In the genomic region with DNA sequence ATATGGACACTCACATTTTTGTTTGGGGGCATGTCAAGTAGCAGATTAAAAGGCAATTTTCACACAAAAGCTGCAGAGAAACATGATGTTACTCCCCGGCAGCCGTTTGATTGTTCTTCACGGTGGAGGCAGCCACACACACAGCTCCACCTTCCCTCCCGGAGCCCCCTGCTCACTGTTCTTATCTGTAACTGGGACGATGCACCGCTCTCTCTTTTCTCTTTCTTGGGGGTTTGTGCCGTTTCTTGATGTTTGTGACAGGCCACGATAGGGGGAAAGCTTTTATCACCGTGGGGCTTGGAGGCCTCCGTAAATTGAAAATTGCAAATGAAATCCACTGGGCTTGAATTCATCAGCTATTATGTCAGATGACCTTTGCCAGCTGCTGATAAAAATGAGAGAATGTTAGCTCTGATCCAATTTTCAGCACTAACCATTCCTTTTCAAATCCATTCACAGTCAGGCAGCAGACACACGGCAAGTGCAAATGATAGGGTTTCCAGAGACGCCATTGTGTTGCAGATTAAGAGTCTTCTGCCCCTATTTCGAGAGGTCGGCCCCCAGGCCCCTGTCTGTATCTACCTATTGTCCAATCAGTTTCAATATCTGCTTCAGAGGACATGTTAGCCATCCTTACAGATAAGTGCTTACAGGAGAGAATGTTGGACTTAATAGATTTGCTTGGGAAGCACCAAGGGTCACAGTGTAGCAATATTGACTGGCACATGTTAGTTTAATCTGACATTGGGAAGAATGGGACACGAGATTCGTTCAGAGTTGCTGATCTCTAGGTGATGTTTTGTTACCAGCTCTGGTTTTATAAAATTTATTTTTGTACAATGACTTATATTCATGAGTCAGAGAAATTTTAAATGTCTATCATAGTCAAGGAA, we compare ENCODE assay signal across 16 mouse cellular contexts.
DNase-seq lines count a peak whose midpoint lies in the region; ATAC-seq and TF ChIP-seq lines count a peak whose summit lies in the region.
"Had no signal": no experiment of that assay in that cellular context is flagged by ENCODE, and none has a peak within 500 bp of the region (broad histone marks: within the 10 kb centered on the region; RNA-seq: fewer than 3 reads in every experiment).

No protein-coding gene starts in this region.

- peak; percentile 68 for ATAC-seq in forebrain, embryonic 12.5 days (ENCODE audit: low FRiP score)
- no peak for ATAC-seq in forebrain, embryonic 11.5 days (replicated peaks; ENCODE audit: low FRiP score)
- ATAC-seq in hindbrain, embryonic 11.5 days (ENCODE audit: low FRiP score) = peak; percentile 58; the same call in 1 of the 2 replicates
- no peak for ATAC-seq in hindbrain, embryonic 16.5 days
- ATAC-seq in forebrain, postnatal 0 days = peak; percentile 14; the same call in 1 of the 2 replicates
- ATAC-seq in midbrain, embryonic 15.5 days (replicated peaks) = peak; percentile 53; the same call in 1 of the 2 replicates

- WGBS in forebrain, embryonic 12.5 days = 22% methylated on average over 16 of the region's 16 CpGs
- WGBS in forebrain, embryonic 11.5 days = 27% methylated on average over 16 of the region's 16 CpGs
- WGBS in hindbrain, embryonic 11.5 days = 31% methylated on average over 16 of the region's 16 CpGs
- WGBS in hindbrain, embryonic 16.5 days = 23% methylated on average over 16 of the region's 16 CpGs
- 30% methylated on average over 16 of the region's 16 CpGs for WGBS in forebrain, postnatal 0 days
- 14% methylated on average over 16 of the region's 16 CpGs for WGBS in midbrain, embryonic 15.5 days

- H3K4me1 ChIP-seq in forebrain, embryonic 12.5 days = peaks cover 29% of the 10 kb centered on the region
- H3K4me1 ChIP-seq in forebrain, embryonic 11.5 days (replicated peaks; ENCODE audit: control insufficient read depth, insufficient read depth, low read length) = peaks cover 4% of the 10 kb centered on the region; the same call in 1 of the 2 replicates
- 0 out of 2 replicates have a peak, but pooled peaks cover 4% of the 10 kb centered on the region for H3K4me1 ChIP-seq in hindbrain, embryonic 11.5 days (replicated peaks; ENCODE audit: control insufficient read depth, insufficient read depth, low read length)
- H3K4me1 ChIP-seq in hindbrain, embryonic 16.5 days (ENCODE audit: control insufficient read depth, insufficient read depth, low read depth, low read length) = peaks cover 4% of the 10 kb centered on the region
- no peaks in the 10 kb centered on the region for H3K4me1 ChIP-seq in forebrain, postnatal 0 days (ENCODE audit: insufficient read depth)
- H3K4me1 ChIP-seq in midbrain, embryonic 15.5 days = peaks cover 26% of the 10 kb centered on the region
- H3K4me1 ChIP-seq: heart, embryonic 15.5 days; megakaryocyte, embryonic 14.5 days had no signal

- H3K9me3 ChIP-seq in forebrain, embryonic 12.5 days = no peaks in the 10 kb centered on the region
- no peaks in the 10 kb centered on the region for H3K9me3 ChIP-seq in forebrain, embryonic 11.5 days (ENCODE audit: control insufficient read depth, low read length)
- H3K9me3 ChIP-seq in hindbrain, embryonic 11.5 days (ENCODE audit: control insufficient read depth, low read length) = no peaks in the 10 kb centered on the region
- H3K9me3 ChIP-seq in hindbrain, embryonic 16.5 days (ENCODE audit: control insufficient read depth, low read length) = no peaks in the 10 kb centered on the region
- no peaks in the 10 kb centered on the region for H3K9me3 ChIP-seq in forebrain, postnatal 0 days (ENCODE audit: low read length)
- no peaks in the 10 kb centered on the region for H3K9me3 ChIP-seq in midbrain, embryonic 15.5 days
- H3K9me3 ChIP-seq: embryonic facial prominence, embryonic 12.5 days; heart, embryonic 15.5 days; limb, embryonic 15.5 days had no signal

- no peak overlapping the region for H3K4me3 ChIP-seq in forebrain, embryonic 12.5 days (replicated peaks)
- H3K4me3 ChIP-seq in forebrain, embryonic 11.5 days (ENCODE audit: low read depth, low read length) = no peak overlapping the region
- H3K4me3 ChIP-seq in hindbrain, embryonic 11.5 days (ENCODE audit: low read depth, low read length) = no peak overlapping the region
- no peak overlapping the region for H3K4me3 ChIP-seq in hindbrain, embryonic 16.5 days (ENCODE audit: low read length)
- no peak overlapping the region for H3K4me3 ChIP-seq in forebrain, postnatal 0 days (ENCODE audit: low read depth, low read length)
- H3K4me3 ChIP-seq in midbrain, embryonic 15.5 days = no peak overlapping the region
- H3K4me3 ChIP-seq in layer of hippocampus, adult 2 months = no peak overlapping the region
- H3K4me3 ChIP-seq: embryonic facial prominence, embryonic 12.5 days; heart, embryonic 15.5 days; limb, embryonic 15.5 days; megakaryocyte, embryonic 14.5 days had no signal

- H3K4me2 ChIP-seq in forebrain, embryonic 12.5 days = 0 out of 2 replicates have a peak overlapping the region, but pooled peaks have one; percentile 21
- no peak overlapping the region for H3K4me2 ChIP-seq in forebrain, embryonic 11.5 days (ENCODE audit: low read depth, low read length, severe bottlenecking)
- no peak overlapping the region; the same call in 1 of the 2 replicates for H3K4me2 ChIP-seq in hindbrain, embryonic 11.5 days (replicated peaks; ENCODE audit: low read depth, low read length)
- H3K4me2 ChIP-seq in hindbrain, embryonic 16.5 days (ENCODE audit: low read length) = no peak overlapping the region
- no peak overlapping the region for H3K4me2 ChIP-seq in forebrain, postnatal 0 days (ENCODE audit: low read depth)
- H3K4me2 ChIP-seq in midbrain, embryonic 15.5 days = peak overlapping the region; percentile 16
- H3K4me2 ChIP-seq: embryonic facial prominence, embryonic 12.5 days; heart, embryonic 15.5 days; limb, embryonic 15.5 days had no signal

- H3K9ac ChIP-seq in forebrain, embryonic 12.5 days = no peak overlapping the region
- no peak overlapping the region; the same call in 1 of the 2 replicates for H3K9ac ChIP-seq in forebrain, embryonic 11.5 days (ENCODE audit: low read length)
- no peak overlapping the region for H3K9ac ChIP-seq in hindbrain, embryonic 11.5 days (ENCODE audit: low read depth, low read length)
- no peak overlapping the region for H3K9ac ChIP-seq in hindbrain, embryonic 16.5 days (ENCODE audit: low read depth, low read length)
- no peak overlapping the region for H3K9ac ChIP-seq in forebrain, postnatal 0 days
- H3K9ac ChIP-seq in midbrain, embryonic 15.5 days = no peak overlapping the region
- H3K9ac ChIP-seq: embryonic facial prominence, embryonic 12.5 days; heart, embryonic 15.5 days; limb, embryonic 15.5 days had no signal

- H3K27me3 ChIP-seq in forebrain, embryonic 12.5 days = peaks cover 11% of the 10 kb centered on the region
- no peaks in the 10 kb centered on the region for H3K27me3 ChIP-seq in forebrain, embryonic 11.5 days (ENCODE audit: control insufficient read depth, insufficient read depth, low read length)
- no peaks in the 10 kb centered on the region for H3K27me3 ChIP-seq in hindbrain, embryonic 11.5 days (ENCODE audit: control insufficient read depth, insufficient read depth, low read length)
- no peaks in the 10 kb centered on the region; the same call in 1 of the 2 replicates for H3K27me3 ChIP-seq in hindbrain, embryonic 16.5 days (replicated peaks; ENCODE audit: control insufficient read depth, insufficient read depth, low read length)
- no peaks in the 10 kb centered on the region for H3K27me3 ChIP-seq in forebrain, postnatal 0 days (ENCODE audit: insufficient read depth, low read length)
- H3K27me3 ChIP-seq in midbrain, embryonic 15.5 days (replicated peaks) = no peaks in the 10 kb centered on the region
- H3K27me3 ChIP-seq: embryonic facial prominence, embryonic 12.5 days; megakaryocyte, embryonic 14.5 days had no signal

- H3K27ac ChIP-seq in forebrain, embryonic 12.5 days = peak overlapping the region; percentile 54
- no peak overlapping the region for H3K27ac ChIP-seq in forebrain, embryonic 11.5 days (ENCODE audit: low read depth, low read length)
- H3K27ac ChIP-seq in hindbrain, embryonic 11.5 days (ENCODE audit: low read depth, low read length) = 0 out of 2 replicates have a peak overlapping the region, but pooled peaks have one; percentile 12
- no peak overlapping the region for H3K27ac ChIP-seq in hindbrain, embryonic 16.5 days (ENCODE audit: low read depth, low read length)
- no peak overlapping the region for H3K27ac ChIP-seq in forebrain, postnatal 0 days (ENCODE audit: low read depth, low read length)
- 0 out of 2 replicates have a peak overlapping the region, but pooled peaks have one; percentile 16 for H3K27ac ChIP-seq in midbrain, embryonic 15.5 days
- no peak overlapping the region for H3K27ac ChIP-seq in layer of hippocampus, adult 2 months
- H3K27ac ChIP-seq: embryonic facial prominence, embryonic 12.5 days; heart, embryonic 15.5 days; limb, embryonic 15.5 days had no signal

- DNase-seq in forebrain, embryonic 11.5 days (ENCODE audit: low spot score) = no peak
- peak; percentile 33 for DNase-seq in hindbrain, embryonic 11.5 days (ENCODE audit: low spot score)
- no peak for DNase-seq in forebrain, postnatal 0 days
- no peak for DNase-seq in layer of hippocampus, adult 2 months (ENCODE audit: low spot score in 2 of 2)
- DNase-seq in cerebellum, postnatal 4 days (ENCODE audit: low spot score in 2 of 2) = no peak
- DNase-seq: adrenal gland, postnatal 36 days; cerebellum, postnatal 10 days; kidney, postnatal 10 days; thymus, adult 18-20 months had no signal

- no peaks in the 10 kb centered on the region for H3K36me3 ChIP-seq in forebrain, embryonic 12.5 days (replicated peaks)
- H3K36me3 ChIP-seq in forebrain, embryonic 11.5 days (ENCODE audit: control insufficient read depth, insufficient read depth, low read length) = no peaks in the 10 kb centered on the region
- H3K36me3 ChIP-seq in hindbrain, embryonic 11.5 days (ENCODE audit: control insufficient read depth, insufficient read depth, low read length) = no peaks in the 10 kb centered on the region
- no peaks in the 10 kb centered on the region for H3K36me3 ChIP-seq in hindbrain, embryonic 16.5 days (ENCODE audit: control insufficient read depth, insufficient read depth, low read length)
- H3K36me3 ChIP-seq in forebrain, postnatal 0 days (ENCODE audit: insufficient read depth) = no peaks in the 10 kb centered on the region
- H3K36me3 ChIP-seq in midbrain, embryonic 15.5 days (replicated peaks) = no peaks in the 10 kb centered on the region
- H3K36me3 ChIP-seq: embryonic facial prominence, embryonic 12.5 days; heart, embryonic 15.5 days; limb, embryonic 15.5 days had no signal

- no peak for TF ChIP-seq CTCF in forebrain, postnatal 0 days (IDR thresholded peaks at IDR 0.05; ENCODE audit: low read depth)
- TF ChIP-seq CTCF in layer of hippocampus, adult 2 months (conservative IDR thresholded peaks at IDR 0.05) = no peak

Comparison
In these comparisons a context has a peak if more than half of its experiments do, and no peak if none do; other contexts are left out.
1. ATAC-seq: peak in forebrain, embryonic 12.5 days (single experiment), hindbrain, embryonic 11.5 days (single experiment), forebrain, postnatal 0 days (single experiment) and midbrain, embryonic 15.5 days (single experiment); none in forebrain, embryonic 11.5 days (single experiment) and hindbrain, embryonic 16.5 days (single experiment).
2. H3K27ac ChIP-seq: peak in forebrain, embryonic 12.5 days (single experiment), hindbrain, embryonic 11.5 days (single experiment) and midbrain, embryonic 15.5 days (single experiment); none in forebrain, embryonic 11.5 days (single experiment), hindbrain, embryonic 16.5 days (single experiment), forebrain, postnatal 0 days (single experiment) and layer of hippocampus, adult 2 months (single experiment).
3. H3K4me2 ChIP-seq: peak in forebrain, embryonic 12.5 days (single experiment) and midbrain, embryonic 15.5 days (single experiment); none in forebrain, embryonic 11.5 days (single experiment), hindbrain, embryonic 11.5 days (single experiment), hindbrain, embryonic 16.5 days (single experiment) and forebrain, postnatal 0 days (single experiment).